Mouse (Mus musculus): ENCODE measurements around the gene Uchl4. TPM values are rescaled to one million over a fixed set of nuclear protein-coding genes. Genes with fewer than 3 reads are reported as not detected.

Uchl4 gene
- polyA plus RNA-seq, 1 experiment from 2014 or later, result 2.3 TPM

GRCm38 (mm10) chr9:64252591-64253020, 17.6 kb downstream of the Uchl4 start:
- ATAC-seq (replicated peaks; ENCODE audit: insufficient number of reproducible peaks, low FRiP score, low TSS enrichment, low read depth), result no peak

GRCm38 (mm10) chr9:64253021-64253904, 18.3 kb downstream of the Uchl4 start, which contains the start of gene Map2k1:
Gene Map2k1, minus strand, starts transcription at chr9:64253631.
- Histone ChIP-seq H3K9ac (replicated peaks; ENCODE audit: low read length) (peak within 1 kb of the TSS; percentile 90), H3K27ac (replicated peaks; ENCODE audit: low read depth, low read length) (peak within 1 kb of the TSS; percentile 82), H3K9me3 (replicated peaks; ENCODE audit: control insufficient read depth, low read length) (no peaks in the 10 kb centered on the region), H3K4me1 (ENCODE audit: control insufficient read depth, insufficient read depth, low read length) (no peaks in the 10 kb centered on the region), H3K4me3 (ENCODE audit: low read depth, low read length) (peak within 1 kb of the TSS; percentile 88), H3K36me3 (replicated peaks; ENCODE audit: control insufficient read depth, insufficient read depth, low read depth, low read length) (no peaks in the 10 kb centered on the region), H3K4me2 (ENCODE audit: low read depth, low read length) (peak within 1 kb of the TSS; percentile 78), H3K27me3 (ENCODE audit: control insufficient read depth, insufficient read depth, low read length) (no peaks in the 10 kb centered on the region)
- under 1% methylated on average over 88 of the region's 89 CpGs for WGBS
- peak; percentile 91 for ATAC-seq (replicated peaks; ENCODE audit: insufficient number of reproducible peaks, low FRiP score, low TSS enrichment, low read depth)
- peak; percentile 100 for DNase-seq (ENCODE audit: low spot score)

More at GRCm38 (mm10) chr9:64252591-64253020, 17.6 kb downstream of the Uchl4 start:
- H3K9ac ChIP-seq (replicated peaks; ENCODE audit: low read length), result peak overlapping the region; percentile 90
- H3K4me3 ChIP-seq (ENCODE audit: low read depth, low read length), result peak overlapping the region; percentile 88
- no peaks in the 10 kb centered on the region for H3K4me1 ChIP-seq (ENCODE audit: control insufficient read depth, insufficient read depth, low read length)
- WGBS, result 0% methylated on average over 16 of the region's 16 CpGs
- H3K27me3 ChIP-seq (ENCODE audit: control insufficient read depth, insufficient read depth, low read length), result no peaks in the 10 kb centered on the region
- H3K4me2 ChIP-seq (ENCODE audit: low read depth, low read length), result peak overlapping the region; percentile 78
- no peaks in the 10 kb centered on the region for H3K36me3 ChIP-seq (replicated peaks; ENCODE audit: control insufficient read depth, insufficient read depth, low read depth, low read length)
- DNase-seq (ENCODE audit: low spot score), result no peak
- no peaks in the 10 kb centered on the region for H3K9me3 ChIP-seq (replicated peaks; ENCODE audit: control insufficient read depth, low read length)
- H3K27ac ChIP-seq (replicated peaks; ENCODE audit: low read depth, low read length), result peak overlapping the region; percentile 82; the same call in 1 of the 2 replicates

GRCm38 (mm10) chr9:64255422-64255821, 20.4 kb downstream of the Uchl4 start:
- WGBS, result 73% methylated on average over 3 of the region's 3 CpGs
- no peak overlapping the region for H3K4me3 ChIP-seq (ENCODE audit: low read depth, low read length)
- no peaks in the 10 kb centered on the region for H3K27me3 ChIP-seq (ENCODE audit: control insufficient read depth, insufficient read depth, low read length)
- DNase-seq (ENCODE audit: low spot score) (no peak), ATAC-seq (replicated peaks; ENCODE audit: insufficient number of reproducible peaks, low FRiP score, low TSS enrichment, low read depth) (no peak)
- H3K36me3 ChIP-seq (replicated peaks; ENCODE audit: control insufficient read depth, insufficient read depth, low read depth, low read length), result no peaks in the 10 kb centered on the region
- H3K27ac ChIP-seq (replicated peaks; ENCODE audit: low read depth, low read length), result no peak overlapping the region
- H3K4me1 ChIP-seq (ENCODE audit: control insufficient read depth, insufficient read depth, low read length), result no peaks in the 10 kb centered on the region
- no peak overlapping the region for H3K4me2 ChIP-seq (ENCODE audit: low read depth, low read length)
- no peak overlapping the region for H3K9ac ChIP-seq (replicated peaks; ENCODE audit: low read length)
- no peaks in the 10 kb centered on the region for H3K9me3 ChIP-seq (replicated peaks; ENCODE audit: control insufficient read depth, low read length)

GRCm38 (mm10) chr9:64256204-64256603, 21.2 kb downstream of the Uchl4 start:
- H3K9me3 ChIP-seq (replicated peaks; ENCODE audit: control insufficient read depth, low read length), result no peaks in the 10 kb centered on the region
- no peaks in the 10 kb centered on the region for H3K36me3 ChIP-seq (replicated peaks; ENCODE audit: control insufficient read depth, insufficient read depth, low read depth, low read length)
- H3K27me3 ChIP-seq (ENCODE audit: control insufficient read depth, insufficient read depth, low read length), result no peaks in the 10 kb centered on the region
- DNase-seq (ENCODE audit: low spot score) (no peak), ATAC-seq (replicated peaks; ENCODE audit: insufficient number of reproducible peaks, low FRiP score, low TSS enrichment, low read depth) (no peak)
- H3K4me2 ChIP-seq (ENCODE audit: low read depth, low read length), result no peak overlapping the region
- no peak overlapping the region for H3K4me3 ChIP-seq (ENCODE audit: low read depth, low read length)
- H3K4me1 ChIP-seq (ENCODE audit: control insufficient read depth, insufficient read depth, low read length), result no peaks in the 10 kb centered on the region
- H3K27ac ChIP-seq (replicated peaks; ENCODE audit: low read depth, low read length), result no peak overlapping the region
- 89% methylated on average over 3 of the region's 3 CpGs for WGBS
- no peak overlapping the region for H3K9ac ChIP-seq (replicated peaks; ENCODE audit: low read length)

- ATAC-seq (replicated peaks; ENCODE audit: insufficient number of reproducible peaks, low FRiP score, low TSS enrichment, low read depth), result no peak
- 88% methylated on average over 5 of the region's 5 CpGs for WGBS
- H3K27me3 ChIP-seq (ENCODE audit: control insufficient read depth, insufficient read depth, low read length), result no peaks in the 10 kb centered on the region
- H3K4me2 ChIP-seq (ENCODE audit: low read depth, low read length), result no peak overlapping the region
- H3K36me3 ChIP-seq (replicated peaks; ENCODE audit: control insufficient read depth, insufficient read depth, low read depth, low read length), result no peaks in the 10 kb centered on the region
- H3K9ac ChIP-seq (replicated peaks; ENCODE audit: low read length), result no peak overlapping the region
- H3K27ac ChIP-seq (replicated peaks; ENCODE audit: low read depth, low read length), result no peak overlapping the region
- no peak overlapping the region for H3K4me3 ChIP-seq (ENCODE audit: low read depth, low read length)
- H3K4me1 ChIP-seq (ENCODE audit: control insufficient read depth, insufficient read depth, low read length), result no peaks in the 10 kb centered on the region
- DNase-seq (ENCODE audit: low spot score), result no peak
- H3K9me3 ChIP-seq (replicated peaks; ENCODE audit: control insufficient read depth, low read length), result no peaks in the 10 kb centered on the region
Observed at GRCm38 (mm10) chr9:64259906-64260305, 24.9 kb downstream of the Uchl4 start.

- H3K4me2 ChIP-seq (ENCODE audit: low read depth, low read length), result no peak overlapping the region
- H3K36me3 ChIP-seq (replicated peaks; ENCODE audit: control insufficient read depth, insufficient read depth, low read depth, low read length), result no peaks in the 10 kb centered on the region
- DNase-seq (ENCODE audit: low spot score) (no peak), ATAC-seq (replicated peaks; ENCODE audit: insufficient number of reproducible peaks, low FRiP score, low TSS enrichment, low read depth) (no peak)
- no peaks in the 10 kb centered on the region for H3K4me1 ChIP-seq (ENCODE audit: control insufficient read depth, insufficient read depth, low read length)
- no peaks in the 10 kb centered on the region for H3K9me3 ChIP-seq (replicated peaks; ENCODE audit: control insufficient read depth, low read length)
- H3K27me3 ChIP-seq (ENCODE audit: control insufficient read depth, insufficient read depth, low read length), result no peaks in the 10 kb centered on the region
- no peak overlapping the region for H3K4me3 ChIP-seq (ENCODE audit: low read depth, low read length)
- H3K27ac ChIP-seq (replicated peaks; ENCODE audit: low read depth, low read length), result no peak overlapping the region
- no peak overlapping the region for H3K9ac ChIP-seq (replicated peaks; ENCODE audit: low read length)
- 92% methylated on average over 4 of the region's 4 CpGs for WGBS
Observed at GRCm38 (mm10) chr9:64261023-64261422, 26.0 kb downstream of the Uchl4 start.

GRCm38 (mm10) chr9:64264813-64265212, 29.8 kb downstream of the Uchl4 start:
- 52% methylated on average over 1 of the region's 1 CpGs for WGBS
- no peaks in the 10 kb centered on the region for H3K4me1 ChIP-seq (ENCODE audit: control insufficient read depth, insufficient read depth, low read length)
- ATAC-seq (replicated peaks; ENCODE audit: insufficient number of reproducible peaks, low FRiP score, low TSS enrichment, low read depth) (no peak), DNase-seq (ENCODE audit: low spot score) (no peak)
- no peak overlapping the region for H3K9ac ChIP-seq (replicated peaks; ENCODE audit: low read length)
- H3K36me3 ChIP-seq (replicated peaks; ENCODE audit: control insufficient read depth, insufficient read depth, low read depth, low read length), result no peaks in the 10 kb centered on the region
- no peaks in the 10 kb centered on the region for H3K27me3 ChIP-seq (ENCODE audit: control insufficient read depth, insufficient read depth, low read length)
- H3K27ac ChIP-seq (replicated peaks; ENCODE audit: low read depth, low read length), result no peak overlapping the region
- H3K4me3 ChIP-seq (ENCODE audit: low read depth, low read length), result no peak overlapping the region
- no peak overlapping the region for H3K4me2 ChIP-seq (ENCODE audit: low read depth, low read length)
- H3K9me3 ChIP-seq (replicated peaks; ENCODE audit: control insufficient read depth, low read length), result no peaks in the 10 kb centered on the region

- no peak for DNase-seq (ENCODE audit: low spot score)
- 90% methylated on average over 1 of the region's 1 CpGs for WGBS
- no peak overlapping the region for H3K4me2 ChIP-seq (ENCODE audit: low read depth, low read length)
- no peaks in the 10 kb centered on the region for H3K4me1 ChIP-seq (ENCODE audit: control insufficient read depth, insufficient read depth, low read length)
- no peak overlapping the region for H3K27ac ChIP-seq (replicated peaks; ENCODE audit: low read depth, low read length)
- H3K9ac ChIP-seq (replicated peaks; ENCODE audit: low read length), result no peak overlapping the region
- no peaks in the 10 kb centered on the region for H3K9me3 ChIP-seq (replicated peaks; ENCODE audit: control insufficient read depth, low read length)
- H3K27me3 ChIP-seq (ENCODE audit: control insufficient read depth, insufficient read depth, low read length), result no peaks in the 10 kb centered on the region
- no peak for ATAC-seq (replicated peaks; ENCODE audit: insufficient number of reproducible peaks, low FRiP score, low TSS enrichment, low read depth)
- no peak overlapping the region for H3K4me3 ChIP-seq (ENCODE audit: low read depth, low read length)
- no peaks in the 10 kb centered on the region for H3K36me3 ChIP-seq (replicated peaks; ENCODE audit: control insufficient read depth, insufficient read depth, low read depth, low read length)
Observed at GRCm38 (mm10) chr9:64267231-64267630, 32.2 kb downstream of the Uchl4 start.
